Mouse (Mus musculus): Measurements from ENCODE around the gene Svbp. TPM values are rescaled to one million over a fixed set of nuclear protein-coding genes. Genes with fewer than 3 reads are reported as not detected.

The Svbp gene
- total RNA-seq, 2 experiments from 2014 or later, result 16.3 to 19.8 TPM

DNA sequence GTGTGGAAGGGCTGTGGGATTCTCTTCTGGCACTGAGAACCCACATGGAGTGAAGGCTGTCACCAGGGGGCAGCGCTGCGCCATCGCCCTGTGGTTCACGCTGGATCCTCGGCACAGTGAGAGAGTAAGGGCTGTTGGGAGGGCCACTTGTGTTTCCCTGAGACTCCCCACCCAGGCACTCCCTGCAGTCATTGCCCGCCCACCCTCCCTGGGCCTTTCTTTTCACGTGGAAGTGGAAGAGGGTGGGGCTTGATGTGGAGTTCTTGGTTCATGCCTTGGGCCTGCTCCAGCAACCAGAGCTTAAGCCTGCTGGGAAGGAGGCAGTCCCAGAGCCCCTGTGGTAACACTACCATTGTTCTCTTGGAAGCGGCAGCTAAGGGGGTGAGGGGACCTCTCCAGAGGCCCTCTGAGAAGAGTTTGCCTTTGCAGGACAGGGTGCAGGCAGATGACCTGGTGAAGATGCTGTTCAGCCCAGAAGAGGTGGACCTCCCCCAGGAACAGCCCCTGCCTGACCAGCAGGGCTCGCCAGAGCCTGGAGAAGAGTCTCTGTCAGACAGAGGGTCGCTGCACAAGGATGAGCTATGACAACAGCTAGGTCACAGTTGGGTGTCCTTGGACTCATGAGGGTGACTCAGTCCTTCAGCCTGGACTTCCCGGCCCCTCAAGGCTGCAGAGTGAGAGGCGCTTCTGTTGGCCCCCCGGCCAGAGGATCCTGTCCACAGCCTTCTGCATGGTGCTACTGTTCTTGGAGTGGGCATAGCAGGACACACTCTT lies 52.5 kb downstream of the Svbp start:
- DNase-seq, result peak; percentile 57

DNA sequence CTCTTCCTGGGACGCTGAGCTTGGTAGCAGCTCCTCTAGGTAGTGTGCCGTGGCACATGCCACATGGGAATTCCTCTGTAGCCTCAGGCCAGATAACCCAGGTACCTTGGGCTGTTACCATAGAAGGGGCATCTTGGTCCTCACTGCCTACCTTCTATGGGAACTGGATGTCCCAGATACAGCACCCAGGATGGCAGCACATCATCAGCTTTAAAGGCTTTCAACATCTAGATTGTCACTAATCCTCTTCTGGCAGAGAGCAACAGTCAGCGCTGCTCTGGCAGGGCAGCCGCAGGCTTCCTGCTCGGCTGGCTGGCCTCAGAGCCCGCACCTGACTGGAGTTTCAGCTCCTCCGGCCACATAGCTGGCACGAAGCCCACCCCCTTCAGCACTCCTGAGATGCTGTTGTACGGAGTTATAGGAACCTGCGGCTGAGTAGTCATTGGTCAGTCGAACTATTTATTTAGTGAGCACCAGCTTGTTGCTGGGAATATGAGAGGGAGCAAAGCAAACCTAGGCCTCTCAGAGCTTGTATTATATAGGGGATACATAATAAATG lies 53.4 kb downstream of the Svbp start:
- DNase-seq, result no peak

Other genes starting within 250 kb of the Svbp start
- under 1 TPM; 0.15 to 0.88 TPM for gene Lao1, start 233.7 kb upstream of the Svbp start, total RNA-seq (2021)
- gene Slc2a1, start 86.6 kb upstream of the Svbp start, total RNA-seq (2021), result 100 to 1,000 TPM in 1 of 2 experiments, 10 to 100 TPM in 1; 76.1 to 104 TPM
- gene Zfp691, start 21.1 kb upstream of the Svbp start, total RNA-seq (2021), result 1 to 10 TPM; 6.7 to 8.2 TPM
- under 1 TPM; 0.28 to 0.32 TPM for gene Ermap, start 5.3 kb upstream of the Svbp start, total RNA-seq (2021)
- 1 to 10 TPM in 1 of 2 experiments, under 1 TPM in 1; 0.56 to 1.1 TPM for gene Tmem269, start 22.9 kb downstream of the Svbp start, total RNA-seq (2021)
- gene AU022252, start 37.4 kb downstream of the Svbp start, total RNA-seq (2021), result 10 to 100 TPM; 35.0 TPM
- gene P3h1, start 37.6 kb downstream of the Svbp start, total RNA-seq (2021), result 10 to 100 TPM in 1 of 2 experiments, 1 to 10 TPM in 1; 9.2 to 11.9 TPM
- under 1 TPM; 0.20 to 0.42 TPM for gene Cldn19, start 60.1 kb downstream of the Svbp start, total RNA-seq (2021)
- gene Ybx1, start 99.3 kb downstream of the Svbp start, total RNA-seq (2021), result 100 to 1,000 TPM; 275 to 279 TPM
- 10 to 100 TPM; 17.5 to 20.6 TPM for gene Ppih, start 125.2 kb downstream of the Svbp start, total RNA-seq (2021)
- 10 to 100 TPM; 19.9 to 28.7 TPM for gene Ccdc30, start 220.2 kb downstream of the Svbp start, total RNA-seq (2021)
- gene Ppcs, start 227.1 kb downstream of the Svbp start, total RNA-seq (2021), result 1 to 10 TPM; 6.2 to 6.4 TPM
- gene Zmynd12, start 227.5 kb downstream of the Svbp start, total RNA-seq (2021), result under 1 TPM; 0.46 to 0.47 TPM